Mouse (Mus musculus) thymus, adult 2 months (tissue): Measurements from ENCODE around the gene Best2.

ENCODE experiments used
- CTCF ChIP-seq: fragments of 200-500 bp; IDR thresholded peaks from 2 replicates; pipeline ENCODE4 v1.5.1; 2012; ENCODE audit warnings: mild to moderate bottlenecking, control low read depth, low read length, moderate library complexity, borderline replicate concordance; ENCODE audit not compliant: control insufficient read depth, poor library complexity, insufficient read depth; ENCODE audit errors: extremely low read depth
- POLR2A ChIP-seq: fragments of 200-500 bp; IDR thresholded peaks from 2 replicates; pipeline ENCODE4 v1.6.1; 2012; ENCODE audit warnings: mild to moderate bottlenecking, low read length, control low read depth, moderate library complexity; ENCODE audit not compliant: control insufficient read depth, poor library complexity, insufficient read depth; ENCODE audit errors: extremely low read depth

- no peak for TF ChIP-seq CTCF
- TF ChIP-seq POLR2A = no peak
These were observed 31.8 kb downstream of the Best2 start for GRCm38 (mm10) chr8:84982499-84983011.
